Mouse (Mus musculus) spleen, adult 12 weeks (tissue): ENCODE measurements at regions not wholly inside any gene's neighbourhood (a gene's known extent, or its start where the extent isn't known, plus 50 kb on each side); places are given as distances from the start of the nearest gene placed in this dataset.

Experiments
- DNase-seq: peaks from one replicate; pipeline ENCODE4 v3.0.0; 2022; ENCODE audit warnings: low spot score

DNA sequence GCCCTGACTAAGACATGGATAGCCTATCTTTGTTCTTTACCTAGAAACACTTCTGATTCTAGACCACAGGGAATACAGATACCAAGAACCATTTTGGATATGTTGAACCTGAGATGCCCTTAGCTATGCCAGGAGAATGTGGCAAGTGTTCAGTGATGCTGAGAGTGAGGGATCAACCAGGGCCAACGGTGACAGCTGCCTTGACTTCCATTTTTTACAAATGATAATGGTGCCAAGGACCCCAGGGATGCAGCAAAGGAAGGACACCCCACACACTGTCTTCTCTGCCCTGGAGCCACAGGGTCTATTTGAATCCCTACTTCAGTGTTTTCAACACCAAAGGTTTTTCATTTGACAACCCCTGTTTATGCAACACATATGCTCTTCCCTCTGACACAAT, 174.4 kb downstream of the Gsdmc2 start:
- no peak for DNase-seq

DNA sequence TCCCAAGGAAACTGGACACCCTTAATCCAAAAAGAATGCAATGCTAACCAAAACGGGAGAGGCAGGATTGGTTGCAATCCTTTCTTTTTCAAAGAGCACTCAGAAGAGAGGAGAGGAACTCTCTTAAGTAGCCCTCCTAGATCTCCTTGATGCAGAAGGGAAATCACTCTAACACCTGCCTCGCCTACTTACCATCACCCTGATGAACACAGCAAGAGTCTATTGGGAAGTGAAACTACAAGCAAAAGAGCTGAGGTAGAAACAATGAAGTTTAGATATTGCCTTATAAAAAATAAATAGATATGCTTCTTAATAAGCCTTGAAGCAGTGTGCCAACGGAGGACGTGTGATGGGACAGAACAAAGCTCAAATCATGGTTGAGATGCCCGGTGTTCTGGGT, 177.4 kb downstream of the Gsdmc2 start:
- DNase-seq = no peak

DNA sequence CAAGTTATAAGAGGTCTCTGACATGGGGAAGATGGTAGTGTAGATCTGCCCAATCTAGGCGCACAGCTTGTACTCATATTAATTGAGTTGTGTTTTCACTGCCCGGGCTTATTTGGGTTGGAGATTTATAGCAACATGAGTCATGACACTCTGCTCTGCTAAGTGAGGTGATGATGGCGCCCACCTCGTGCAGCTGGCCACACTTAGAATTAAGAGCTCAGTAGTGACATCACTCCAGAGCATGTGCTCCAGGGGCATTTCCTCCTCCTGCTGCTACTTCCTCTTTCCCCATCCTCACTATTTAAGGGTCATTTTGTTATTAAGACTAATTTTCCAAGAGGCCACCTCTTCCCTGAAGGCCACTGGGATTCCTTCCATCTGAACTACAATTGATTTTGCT, 179.5 kb downstream of the Gsdmc2 start:
- DNase-seq = no peak

DNA sequence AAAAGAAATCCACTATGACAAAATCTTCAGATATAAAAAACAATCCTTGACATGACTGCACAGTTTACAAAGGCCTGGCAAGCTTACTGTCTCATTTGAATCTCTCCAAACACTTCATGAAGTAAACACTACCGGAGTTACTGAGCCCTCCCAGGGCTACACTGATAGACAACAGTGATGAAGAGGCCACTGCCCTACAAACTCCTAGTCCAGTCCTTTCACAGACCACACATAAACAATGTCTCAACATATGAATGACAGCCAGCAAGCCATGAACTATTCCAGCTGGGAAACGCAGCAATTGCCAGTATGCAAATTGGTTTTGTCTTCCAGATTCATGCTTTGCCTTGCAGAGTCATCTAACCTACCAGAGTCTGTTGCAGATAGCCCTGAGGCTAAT, 180.1 kb downstream of the Gsdmc2 start:
- no peak for DNase-seq

DNA sequence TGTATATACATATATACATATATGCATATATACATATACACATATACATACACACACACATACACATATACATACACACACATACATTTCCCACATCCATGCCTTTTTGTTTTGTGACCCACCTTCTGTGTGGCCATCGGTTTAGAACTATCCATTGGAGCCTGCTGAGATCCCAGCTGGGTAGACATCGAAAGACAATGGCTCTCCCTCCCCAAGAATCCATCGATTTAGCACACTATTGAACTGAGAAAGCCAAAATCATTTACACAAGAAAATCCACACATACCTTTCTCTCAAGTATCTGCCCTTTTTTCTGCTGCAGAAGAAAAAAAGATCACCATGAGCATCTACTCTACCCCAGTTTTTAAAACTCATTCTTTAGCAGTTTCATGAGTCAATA, 182.8 kb downstream of the Gsdmc2 start:
- no peak for DNase-seq

DNA sequence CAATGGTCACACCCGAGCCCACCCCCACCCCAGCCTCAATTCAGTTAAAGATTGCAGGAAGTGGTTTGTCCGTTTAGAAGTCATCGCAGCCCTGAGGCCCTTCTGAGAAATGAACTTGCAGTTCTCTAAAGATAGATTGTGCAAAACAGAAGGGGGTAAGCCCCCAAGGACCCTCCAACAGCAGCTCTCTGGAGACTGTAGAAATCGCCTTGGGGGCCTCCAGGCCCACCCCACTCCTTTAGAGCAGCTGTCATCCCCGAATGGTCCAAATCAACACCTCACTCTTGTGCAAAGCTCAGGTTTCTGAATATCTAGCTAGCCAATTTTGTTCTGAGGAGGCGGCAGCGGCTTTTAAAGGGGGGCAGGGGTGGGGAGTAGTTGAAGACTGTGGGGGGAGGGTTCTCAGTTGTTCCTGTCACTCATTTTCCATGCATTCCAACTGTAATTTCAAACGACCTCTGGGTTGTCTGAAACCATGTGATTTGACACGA, 186.9 kb downstream of the Gsdmc2 start:
- DNase-seq = no peak

DNA sequence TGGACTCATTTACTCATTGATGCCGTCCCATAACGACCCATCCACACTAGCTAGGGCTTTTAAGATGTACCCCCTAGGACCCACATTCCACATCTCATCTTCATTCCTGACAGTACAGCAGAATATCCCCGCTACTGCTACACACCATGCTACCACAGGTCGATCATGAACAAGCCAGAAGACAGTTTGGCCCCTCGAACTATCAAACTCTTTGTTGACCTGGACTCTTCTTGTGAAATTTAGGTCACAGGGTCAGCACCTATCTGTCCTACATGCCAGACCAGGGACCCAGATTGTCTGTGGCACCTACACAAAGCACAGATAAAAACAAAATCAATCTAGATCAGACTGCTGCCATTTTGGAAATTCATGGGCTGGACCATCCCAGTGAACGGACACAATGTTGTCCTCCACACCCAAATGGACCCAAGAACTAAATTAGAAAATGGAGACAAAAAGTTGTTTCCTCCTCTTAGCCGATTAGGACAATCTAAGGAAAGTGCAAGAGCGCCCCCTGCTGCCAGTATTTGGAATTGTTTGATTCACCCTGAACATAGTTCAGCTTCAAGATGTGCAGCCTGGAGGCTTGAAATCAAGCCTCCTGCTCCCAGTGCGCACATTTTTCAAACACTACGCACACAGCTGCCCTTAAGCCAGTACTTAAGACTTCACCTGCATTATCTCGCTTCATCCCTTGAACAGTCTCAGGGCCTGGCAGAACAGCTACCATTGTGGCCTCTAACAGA, 192.6 kb downstream of the Gsdmc2 start:
- peak; percentile 58 for DNase-seq

DNA sequence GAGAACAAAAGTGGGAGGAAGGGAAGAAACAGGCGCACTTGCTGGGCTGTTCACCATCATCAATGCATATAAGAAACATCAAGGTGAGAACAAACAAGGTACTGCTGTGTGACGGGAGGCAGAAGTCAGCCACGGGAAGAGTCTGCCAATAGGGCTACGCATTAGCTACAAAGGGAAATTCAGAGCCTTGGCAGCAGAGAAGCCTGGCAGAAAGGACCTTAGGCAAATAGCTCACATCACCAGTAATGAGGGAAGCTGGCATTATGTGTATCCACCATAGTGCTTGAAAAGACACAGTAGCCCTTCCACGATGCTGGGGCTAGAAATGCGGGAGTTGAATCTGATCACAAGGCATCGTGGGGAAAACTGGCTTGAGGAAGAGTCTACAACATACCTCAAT, 193.9 kb downstream of the Gsdmc2 start:
- no peak for DNase-seq

DNA sequence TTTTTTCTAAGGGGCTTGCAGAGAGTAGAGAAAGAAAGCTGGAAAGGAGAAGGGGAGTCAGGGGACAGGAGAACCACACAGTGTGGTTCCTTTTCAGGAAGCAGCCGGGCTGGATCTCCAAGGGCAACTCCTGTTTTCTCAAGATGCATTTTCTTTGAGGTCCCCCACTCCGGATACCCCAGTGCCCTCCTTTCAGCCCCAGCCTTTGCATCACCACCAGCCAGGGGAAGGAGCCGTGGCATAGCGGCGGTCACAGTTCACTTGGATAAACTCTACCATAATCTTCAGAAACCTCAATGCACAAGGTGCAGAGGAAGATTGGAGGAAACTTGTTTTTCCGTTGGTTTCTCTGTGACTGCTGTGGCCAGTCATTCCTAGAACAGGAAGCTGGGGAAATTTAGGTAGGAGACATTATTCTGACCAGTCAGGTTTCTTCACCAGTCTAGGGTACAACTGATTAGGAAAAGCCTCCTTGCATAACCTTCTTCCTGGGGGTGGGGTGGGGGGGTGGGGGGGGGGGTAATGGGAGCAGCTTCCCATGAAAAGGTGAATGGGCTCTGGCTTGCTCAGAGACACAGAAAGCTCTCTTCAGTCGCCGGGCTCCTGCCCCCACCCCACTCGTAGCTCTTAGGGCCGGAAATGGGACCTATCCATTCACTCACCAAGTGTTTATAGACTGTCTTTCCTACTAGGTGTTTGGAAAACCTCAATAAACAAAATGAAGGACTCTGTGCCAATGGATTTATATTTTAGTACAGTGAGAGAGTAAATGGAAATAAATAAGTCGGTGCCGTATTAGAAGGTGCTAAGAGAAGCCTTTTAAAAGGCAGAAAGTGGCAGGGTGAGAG, 196.6 kb downstream of the Gsdmc2 start:
- no peak for DNase-seq

DNA sequence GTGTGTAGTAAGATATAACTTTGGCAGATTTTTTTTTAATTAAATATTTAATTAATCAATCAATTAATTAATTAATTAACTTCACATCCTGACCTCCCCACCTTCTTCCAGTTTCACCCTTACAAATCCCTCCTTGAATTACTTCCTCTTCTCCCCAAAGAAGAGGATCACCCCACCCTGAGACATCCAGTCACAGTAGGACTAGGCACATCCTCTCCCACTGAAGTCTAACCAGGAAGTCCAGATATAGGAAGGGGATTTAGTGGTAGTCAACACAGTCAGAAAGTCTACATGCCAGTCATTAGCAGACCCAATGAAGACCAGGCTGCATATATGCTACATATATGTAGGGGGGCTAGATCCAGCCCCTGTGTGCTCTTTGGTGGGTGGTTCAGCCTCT, 220.2 kb downstream of the Gsdmc2 start:
- no peak for DNase-seq

DNA sequence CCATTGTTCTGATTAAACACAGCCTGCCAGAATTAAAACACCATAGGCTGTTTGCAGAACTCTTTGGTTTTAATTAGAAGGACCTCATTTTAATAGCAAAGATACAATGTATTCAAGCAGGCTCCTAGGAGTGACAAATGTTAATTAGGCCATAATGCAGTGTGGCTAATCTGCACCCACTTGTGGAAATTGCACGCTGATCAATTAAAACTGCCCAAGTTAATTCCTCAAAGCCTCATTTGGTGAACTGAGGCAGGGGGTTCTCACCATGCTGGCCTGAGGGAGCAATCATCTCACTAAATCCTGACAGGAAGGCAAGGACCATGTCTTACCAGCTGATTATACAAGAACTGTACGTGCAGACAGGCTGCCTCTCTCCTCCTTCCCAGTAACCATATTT, 220.7 kb downstream of the Gsdmc2 start:
- no peak for DNase-seq

DNA sequence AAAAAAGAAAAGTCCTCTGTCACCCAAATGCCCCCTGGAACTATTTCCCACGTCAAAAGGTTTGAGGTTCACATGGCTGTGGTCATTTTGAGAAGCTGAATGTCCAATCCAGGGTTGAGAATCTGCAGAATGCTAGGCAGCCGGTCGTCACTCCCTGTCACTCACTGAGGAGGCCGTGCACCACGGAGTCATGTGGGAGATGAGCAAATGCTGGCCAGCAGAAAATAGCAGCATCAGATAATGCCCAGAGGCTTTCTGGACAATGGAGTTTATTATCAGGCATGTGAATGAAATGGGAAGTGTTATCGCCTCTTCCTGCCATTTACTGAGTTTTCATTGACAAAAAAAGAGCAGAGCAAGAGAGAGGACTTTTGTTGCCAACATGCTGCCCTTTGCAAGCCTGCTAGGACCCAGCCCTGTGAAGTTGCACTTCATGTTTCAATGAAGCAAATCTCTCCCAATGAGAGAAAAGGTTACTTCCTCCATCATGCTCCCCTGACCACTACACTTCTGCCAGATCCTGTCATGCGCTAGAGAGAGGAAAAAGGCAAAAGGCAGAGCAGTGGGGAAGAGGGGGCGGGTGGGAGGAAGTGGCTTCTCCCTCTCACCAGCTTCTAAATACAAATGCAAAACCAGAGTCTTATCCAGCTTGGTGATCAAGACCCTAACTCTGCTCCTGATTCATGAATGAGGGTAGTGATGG, 228.3 kb downstream of the Gsdmc2 start:
- DNase-seq = no peak

DNA sequence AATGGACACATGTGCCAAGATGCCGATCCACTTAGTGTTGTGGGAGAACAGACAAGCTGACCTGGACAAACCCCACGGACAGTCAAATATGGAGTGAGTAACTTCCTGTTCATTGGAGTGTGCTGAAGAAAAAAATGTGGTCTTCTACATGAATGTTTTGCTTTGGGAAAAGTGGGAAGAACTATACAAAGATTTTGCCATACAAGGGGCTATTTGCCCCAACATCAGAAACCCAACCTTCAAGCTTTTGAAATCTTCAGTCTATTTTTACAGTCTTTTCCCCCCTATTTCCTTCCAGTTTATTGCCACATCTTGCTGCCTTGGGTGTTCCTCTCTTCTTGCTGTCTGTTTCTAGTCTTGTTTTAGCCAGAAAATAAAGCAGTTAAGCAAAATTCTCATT, 230.8 kb downstream of the Gsdmc2 start:
- no peak for DNase-seq

DNA sequence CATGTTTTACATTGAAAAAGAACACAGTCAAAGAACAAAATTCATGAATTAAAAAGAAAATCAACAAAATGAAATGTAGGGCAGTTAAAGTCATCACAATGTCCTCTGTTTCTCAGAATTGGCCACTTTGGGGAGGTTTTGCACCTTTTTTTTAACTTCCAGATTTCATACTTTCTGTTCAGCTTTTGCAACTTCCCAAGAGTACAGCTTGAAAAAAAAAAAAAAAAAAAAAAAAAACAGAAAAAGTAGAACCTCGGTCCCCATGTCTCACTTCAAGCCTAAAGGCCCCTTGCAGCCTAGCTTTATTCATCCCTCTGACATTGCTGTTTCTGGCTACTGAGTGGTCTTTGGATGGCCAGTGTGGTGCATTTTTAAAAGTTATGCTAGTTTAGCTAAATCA, 231.9 kb downstream of the Gsdmc2 start:
- no peak for DNase-seq

DNA sequence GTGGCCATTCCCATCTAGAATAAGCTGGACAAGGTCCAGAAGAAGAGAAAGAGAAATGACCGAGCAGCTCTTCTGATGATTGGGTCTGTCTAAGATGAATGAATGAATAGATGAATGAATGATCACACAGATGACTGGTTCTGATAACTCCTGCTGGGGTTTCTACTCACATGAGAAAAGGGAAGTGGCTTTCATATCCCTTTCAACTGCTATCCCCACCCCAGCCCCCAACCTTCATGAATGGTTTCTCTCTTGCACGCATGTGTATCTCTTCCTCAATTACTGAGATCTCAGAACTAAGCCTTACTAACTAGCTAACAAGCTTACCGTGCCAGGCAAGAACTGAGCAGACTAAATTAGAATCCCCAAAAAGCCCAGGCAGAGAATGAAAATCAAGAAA, 233.8 kb downstream of the Gsdmc2 start:
- DNase-seq = no peak

DNA sequence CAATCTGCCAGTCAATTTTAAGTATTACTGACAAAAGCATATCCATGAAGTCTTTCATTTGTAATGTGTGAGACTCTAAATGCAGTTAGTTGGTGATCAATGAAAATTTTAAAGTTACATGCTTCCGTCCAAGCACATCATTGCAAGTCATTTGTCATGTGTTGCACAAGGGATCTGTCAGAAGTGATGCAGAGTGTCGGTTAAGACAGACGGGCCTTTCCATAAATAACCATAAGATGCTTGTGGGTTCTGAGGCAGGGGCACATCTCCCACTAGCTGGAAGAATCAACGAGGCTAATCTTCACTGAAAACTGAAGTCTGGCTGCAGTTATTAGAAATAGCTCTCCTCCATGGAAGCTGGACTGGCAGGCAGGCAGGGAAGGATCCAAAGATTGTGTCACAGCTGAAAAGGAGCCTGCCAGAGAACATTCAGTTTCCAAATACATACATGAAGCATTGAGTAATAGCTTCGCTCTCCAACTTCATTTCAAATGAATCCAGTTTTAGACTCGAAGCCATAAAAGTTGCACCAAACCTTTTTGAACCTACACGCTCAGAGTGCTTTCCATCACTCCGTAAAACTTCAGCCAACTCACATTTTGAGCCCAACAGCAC, 241.8 kb downstream of the Gsdmc2 start:
- no peak for DNase-seq

DNA sequence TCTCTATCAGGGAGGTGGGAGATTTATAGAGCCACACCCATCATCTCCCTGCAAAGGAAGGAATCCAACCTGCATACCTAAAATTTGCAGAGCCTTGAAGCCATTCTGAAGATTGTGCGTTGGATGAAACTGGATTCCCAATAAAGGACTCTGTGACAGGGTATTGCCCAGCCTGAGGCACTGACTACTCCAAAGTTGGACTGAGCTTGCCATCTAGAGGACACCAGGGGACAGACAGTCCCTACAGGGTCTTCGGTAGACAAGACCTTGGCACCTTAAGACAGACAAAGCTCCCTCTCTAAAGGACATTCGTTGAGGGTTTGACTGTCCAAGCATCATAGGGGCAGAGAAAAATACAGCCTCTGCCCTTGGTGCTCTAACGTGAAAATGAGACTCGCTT, 243.4 kb downstream of the Gsdmc2 start:
- no peak for DNase-seq

DNA sequence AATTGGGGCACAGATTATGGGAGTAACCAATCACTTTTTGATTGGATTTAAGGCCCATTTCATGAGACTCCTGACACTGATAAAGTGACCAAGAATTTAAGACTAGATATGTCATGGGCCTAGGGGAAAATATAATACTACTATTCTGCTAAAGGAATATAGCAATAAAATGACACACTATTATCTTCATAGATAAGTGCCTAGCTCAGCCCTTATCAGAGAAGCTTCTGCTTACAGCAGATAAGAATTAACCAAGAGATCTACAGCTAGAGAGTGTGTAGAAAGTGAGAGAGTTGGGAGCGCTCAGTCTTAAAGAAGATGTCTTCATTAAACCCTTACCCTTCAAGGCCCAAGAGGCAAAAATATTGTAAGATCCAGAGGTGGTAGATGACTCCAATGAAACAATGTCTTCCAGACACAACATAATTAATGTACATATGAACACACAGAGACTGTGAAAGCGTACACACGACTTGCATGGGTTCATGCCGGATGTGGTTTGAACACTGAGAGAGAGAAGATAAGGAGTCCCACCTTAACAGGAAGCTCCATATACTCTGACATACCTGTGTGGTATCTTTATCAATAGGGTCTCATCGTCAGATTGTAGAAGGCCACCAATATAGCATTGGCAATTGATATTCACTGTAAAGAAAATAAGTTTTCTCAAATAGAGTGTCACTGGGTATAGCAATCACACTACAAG, 252.1 kb downstream of the Gsdmc2 start:
- DNase-seq = no peak

DNA sequence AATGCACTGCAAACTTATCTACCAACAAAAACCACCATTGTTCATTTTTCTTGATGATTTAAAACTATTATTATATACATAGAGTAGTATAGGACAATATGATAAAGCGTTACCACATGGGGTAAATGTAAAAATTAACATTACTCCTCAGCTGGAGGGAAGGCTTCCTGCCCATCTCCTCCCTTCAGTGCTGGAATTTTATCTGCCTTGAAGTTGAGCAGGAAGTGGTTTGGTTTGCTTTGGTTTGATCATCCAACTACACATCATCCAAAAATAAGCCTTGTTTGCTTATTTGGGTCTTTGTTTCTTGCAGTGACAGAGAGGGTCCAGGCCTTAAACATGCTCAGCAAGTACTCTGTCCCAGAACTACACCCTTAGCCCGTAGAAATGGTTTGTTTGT, 285.7 kb downstream of the Gsdmc2 start:
- no peak for DNase-seq

DNA sequence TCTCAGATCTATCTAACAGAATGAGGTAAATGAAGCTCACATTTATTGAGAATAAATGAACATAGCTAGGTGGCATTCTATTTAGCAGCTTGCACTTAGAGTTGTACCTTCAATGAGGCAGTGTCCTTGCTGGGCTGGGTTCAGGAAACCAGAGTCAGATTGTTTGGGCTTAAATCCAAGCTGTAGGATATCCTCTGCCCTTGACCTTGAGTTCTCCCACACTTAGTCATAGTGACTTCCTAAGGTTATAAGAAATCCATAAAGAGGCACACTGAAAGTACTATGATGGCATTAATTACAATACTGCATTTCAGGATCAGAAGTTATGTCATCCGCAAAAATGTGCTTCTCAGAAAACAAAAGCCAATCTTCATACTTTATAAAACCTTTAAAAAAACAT, 286.3 kb downstream of the Gsdmc2 start:
- no peak for DNase-seq

DNA sequence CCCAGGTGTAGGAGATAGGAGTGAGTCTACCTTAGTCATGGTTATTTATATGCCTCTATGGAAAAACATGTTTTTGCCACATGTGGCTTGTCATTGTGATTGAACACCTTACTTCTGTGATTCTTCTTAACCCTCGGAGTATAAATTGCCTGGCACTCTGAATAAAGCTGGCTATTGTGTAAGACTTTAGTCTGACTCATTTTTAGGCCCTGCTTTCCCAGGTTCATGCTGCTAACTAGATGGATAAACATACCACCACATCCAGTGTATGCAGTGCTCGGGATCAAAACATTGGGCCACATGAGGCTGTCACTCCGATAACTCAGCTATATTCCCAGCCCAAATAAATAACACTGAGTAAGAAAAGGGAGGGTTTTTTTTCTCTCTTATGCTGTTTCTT, 287.2 kb downstream of the Gsdmc2 start:
- no peak for DNase-seq

DNA sequence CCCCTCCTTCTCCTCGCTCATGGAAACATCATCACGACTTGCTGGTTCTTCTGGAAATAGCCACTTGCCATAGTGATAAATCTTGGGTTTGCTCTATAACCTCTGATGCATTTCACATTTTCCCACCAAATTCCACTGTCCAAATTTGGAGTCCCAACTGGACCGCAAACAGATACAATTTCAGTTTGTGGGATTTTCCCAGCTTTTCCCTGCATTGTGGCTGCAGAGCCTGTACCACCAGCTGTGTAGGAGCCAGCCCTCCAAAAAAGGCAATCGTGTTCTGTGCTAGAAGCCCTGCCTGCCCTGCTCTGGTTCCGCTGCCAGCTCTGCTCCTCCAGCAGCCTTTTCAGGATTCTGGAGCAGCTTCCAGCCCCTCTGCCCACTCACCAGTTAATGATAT, 291.4 kb downstream of the Gsdmc2 start:
- no peak for DNase-seq
